Mouse (Mus musculus): ENCODE measurements around the gene Mrpl1.

DNA sequence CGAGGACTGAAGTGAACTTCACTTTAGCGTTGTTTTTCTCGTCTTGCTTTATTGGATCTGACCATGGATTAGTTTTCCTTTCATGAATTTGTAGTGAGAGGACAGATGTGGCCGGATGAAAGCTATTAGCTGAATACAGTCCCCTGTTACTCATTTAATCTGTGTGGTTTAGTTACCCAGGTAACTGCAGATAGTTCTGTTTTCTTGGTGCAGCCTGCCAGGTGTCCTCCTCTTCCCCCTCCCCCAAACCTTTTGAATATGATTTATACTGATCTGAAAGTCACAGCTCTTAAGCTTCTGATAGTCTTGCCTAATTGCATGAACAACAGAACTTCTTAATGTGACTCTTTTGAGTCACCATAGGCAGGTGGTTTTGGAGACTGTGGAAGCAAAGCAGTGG, 10.2 kb downstream of the Mrpl1 start:
- no peak for TF ChIP-seq CTCF (IDR thresholded peaks at IDR 0.05; ENCODE audit: control insufficient read depth, insufficient read depth, insufficient read length)
- TF ChIP-seq MYOG (IDR thresholded peaks at IDR 0.05; ENCODE audit: control insufficient read depth, extremely low read depth, insufficient read length), result no peak
- no peak for TF ChIP-seq MAX (IDR thresholded peaks at IDR 0.05)
- TF ChIP-seq CEBPB (IDR thresholded peaks at IDR 0.05; ENCODE audit: low read depth), result no peak
- TF ChIP-seq MYOD1 (IDR thresholded peaks at IDR 0.05; ENCODE audit: control insufficient read depth, insufficient read length, low read depth), result no peak
